Mouse (Mus musculus) adrenal gland, adult 10 weeks (tissue): ENCODE measurements around the gene C2cd2. TPM values are rescaled to one million over a fixed set of nuclear protein-coding genes. Genes with fewer than 3 reads are reported as not detected.

ENCODE experiments used
- polyA plus RNA-seq: library from polyadenylated mRNA; stranded (reverse); fragments of 350-450 nt; fragmentation: Illumina TruSeq; extraction: RNeasy Lipid Tissue Mini Kit (QIAGEN cat#74804); gene quantifications from one replicate; pipeline ENCODE4 v1.2.3, GENCODE M21; 2014; ENCODE audit warnings: low read depth, low replicate concordance

C2cd2 gene
- polyA plus RNA-seq = 13.4 TPM

GRCm38 (mm10) chr16:97962151-97962948 is at the start of gene C2cd2, which contains the start of gene Zbtb21:
Gene C2cd2, minus strand, starts transcription at chr16:97962598.
Gene Zbtb21, minus strand, starts transcription at chr16:97962622.

GRCm38 (mm10) chr16:97996616-97997382 is 34.4 kb upstream of the C2cd2 start, which contains the start of gene B230307C23Rik:
Gene B230307C23Rik, plus strand, starts transcription at chr16:97997315.

GRCm38 (mm10) chr16:97851741-97852319 is 110.6 kb downstream of the C2cd2 start, which contains the start of gene Prdm15:
Gene Prdm15, minus strand, starts transcription at chr16:97851850.

Other genes with a start within 250 kb of the C2cd2 start
- 0.35 TPM for gene Ripk4, start 198.8 kb downstream of the C2cd2 start, polyA plus RNA-seq
- gene Prdm15, start 110.7 kb downstream of the C2cd2 start, polyA plus RNA-seq = 4.6 TPM
- gene Zbtb21, start within 50 bp of the C2cd2 start, polyA plus RNA-seq = 9.5 TPM
- 174 TPM for gene B230307C23Rik, start 34.7 kb upstream of the C2cd2 start, polyA plus RNA-seq
- 17.2 TPM for gene A630089N07Rik, start 119.9 kb upstream of the C2cd2 start, polyA plus RNA-seq